Mouse (Mus musculus): ENCODE data around the gene Slc6a4.
"Not testable (repeated sequence)": the region's sequence is repeated elsewhere in the genome, so short reads cannot be mapped to it uniquely, and the experiment has no call there.

The Slc6a4 gene

GRCm38 (mm10) chr11:77009069-77010025 is 10.9 kb downstream of the Slc6a4 start:
- POLR2A ChIA-PET = interaction anchor here in 3 of 4 experiments (0.5 to 0.8 kb wide), 4 partner anchors 74 to 463 kb away, joined by 3 read pairs; no protein-coding TSS in a partner anchor
- CTCF ChIA-PET = interaction anchor here in 2 of 4 experiments (0.6 to 1.3 kb wide), 2 partner anchors 12 to 651 kb away, joined by 4 read pairs; no protein-coding TSS in a partner anchor

- ChIA-PET POLR2A (no interaction called here), CTCF (no interaction called here)
Measured at GRCm38 (mm10) chr11:77010762-77011475, 12.5 kb downstream of the Slc6a4 start.

GRCm38 (mm10) chr11:77018046-77018445 is 19.6 kb downstream of the Slc6a4 start:
- ChIA-PET CTCF (no interaction called here), POLR2A (interaction anchor here in 1 of 4 experiments (1.4 kb wide), 1 partner anchor 11 kb away, joined by 3 read pairs; no protein-coding TSS in a partner anchor)

DNA sequence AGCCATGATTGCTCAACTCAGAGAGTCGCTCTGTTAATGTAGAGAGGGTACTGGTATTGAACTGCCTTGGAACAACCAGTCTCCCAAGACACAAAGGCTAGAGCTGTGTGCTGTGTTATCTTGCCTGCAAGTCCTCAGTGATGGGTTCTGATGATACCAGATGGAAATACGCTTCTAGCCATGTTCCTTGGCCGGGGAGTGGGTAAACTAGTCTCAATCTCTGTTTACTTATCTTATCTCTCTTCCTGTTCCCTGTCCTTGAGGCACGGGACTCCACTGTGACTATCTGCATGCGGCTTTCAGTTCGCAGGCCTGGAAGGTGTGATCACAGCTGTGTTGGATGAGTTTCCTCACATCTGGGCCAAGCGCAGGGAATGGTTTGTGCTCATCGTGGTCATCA is 21.1 kb downstream of the Slc6a4 start:
- ChIA-PET CTCF (no interaction called here), POLR2A (no interaction called here)

DNA sequence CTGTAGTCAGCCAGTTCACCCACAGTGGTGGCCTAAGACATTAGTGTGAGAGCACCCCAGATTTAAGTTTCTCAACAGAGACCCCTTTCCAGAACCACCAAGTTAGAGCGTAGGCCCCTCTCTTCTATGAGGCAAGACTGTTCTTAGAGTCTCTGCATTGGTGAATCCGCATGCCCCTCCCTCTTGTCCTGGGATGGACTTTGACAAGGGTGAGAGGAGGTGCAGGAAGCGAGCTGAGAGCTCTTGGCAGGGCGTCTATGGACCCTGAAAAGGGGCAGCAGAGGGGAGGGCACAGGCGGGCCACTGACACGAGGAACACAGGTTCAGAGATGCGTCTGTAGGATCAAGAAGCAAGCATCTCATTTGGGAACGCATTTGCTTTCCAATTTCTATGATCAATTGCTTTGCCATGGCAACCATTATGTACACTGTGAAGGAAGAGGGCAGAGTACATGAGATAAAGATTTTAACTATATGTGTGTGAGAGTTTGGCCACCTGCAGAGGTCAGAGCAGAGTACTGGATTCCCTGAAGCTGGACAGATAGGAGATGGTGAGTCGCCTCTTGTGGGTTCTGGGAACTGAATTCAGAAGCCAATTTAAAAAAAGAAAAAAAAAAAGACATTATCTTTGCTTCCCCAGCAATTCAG is 23.5 kb downstream of the Slc6a4 start:
- ChIA-PET POLR2A (no interaction called here), CTCF (interaction anchor here in 1 of 4 experiments (0.7 kb wide), 1 partner anchor 65 kb away, joined by 3 read pairs; no protein-coding TSS in a partner anchor)

DNA sequence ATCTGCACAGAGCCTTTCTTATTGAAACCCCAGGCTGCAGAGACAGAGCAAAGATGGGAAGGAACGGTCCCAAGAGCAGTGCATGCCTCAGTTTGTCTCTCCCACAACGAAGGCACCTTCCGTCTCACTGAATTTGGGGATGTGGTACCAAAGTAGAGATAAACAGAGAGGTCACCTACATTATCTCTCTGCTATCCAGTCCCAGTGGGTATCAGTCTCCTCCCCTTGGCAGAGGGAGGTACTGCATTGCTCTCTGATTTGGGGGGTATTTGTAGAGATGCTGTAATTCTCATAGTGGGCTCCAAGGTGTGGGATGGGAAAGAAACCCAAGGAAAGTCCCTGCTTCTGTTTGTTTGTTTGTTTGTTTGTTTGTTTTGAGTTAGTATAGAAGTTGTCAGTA is 28.2 kb downstream of the Slc6a4 start:
- ChIA-PET POLR2A (no interaction called here), CTCF (no interaction called here)

DNA sequence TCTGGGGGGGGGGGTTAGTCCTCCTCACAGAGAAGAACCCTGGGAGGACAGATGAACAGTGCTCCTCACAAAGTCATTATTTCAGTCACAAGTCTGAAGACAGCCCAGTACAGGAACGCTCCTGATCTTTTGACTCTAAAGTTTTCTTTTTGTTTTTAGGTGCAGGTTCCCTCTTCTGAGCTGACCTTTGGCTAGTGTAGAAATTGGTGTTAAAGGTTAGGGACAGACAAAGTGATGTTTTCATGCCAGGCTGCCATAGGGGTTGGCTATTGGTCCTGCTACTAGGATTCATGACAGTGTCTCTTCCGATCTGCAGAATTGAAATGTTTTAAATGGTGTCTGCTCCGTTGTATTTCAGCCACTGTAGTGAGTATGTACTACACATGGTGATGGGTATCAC is 29.8 kb downstream of the Slc6a4 start:
- POLR2A ChIA-PET = interaction anchor here in 1 of 4 experiments (1.4 kb wide), 1 partner anchor 22 kb away, joined by 4 read pairs; no protein-coding TSS in a partner anchor
- CTCF ChIA-PET = no interaction called here

DNA sequence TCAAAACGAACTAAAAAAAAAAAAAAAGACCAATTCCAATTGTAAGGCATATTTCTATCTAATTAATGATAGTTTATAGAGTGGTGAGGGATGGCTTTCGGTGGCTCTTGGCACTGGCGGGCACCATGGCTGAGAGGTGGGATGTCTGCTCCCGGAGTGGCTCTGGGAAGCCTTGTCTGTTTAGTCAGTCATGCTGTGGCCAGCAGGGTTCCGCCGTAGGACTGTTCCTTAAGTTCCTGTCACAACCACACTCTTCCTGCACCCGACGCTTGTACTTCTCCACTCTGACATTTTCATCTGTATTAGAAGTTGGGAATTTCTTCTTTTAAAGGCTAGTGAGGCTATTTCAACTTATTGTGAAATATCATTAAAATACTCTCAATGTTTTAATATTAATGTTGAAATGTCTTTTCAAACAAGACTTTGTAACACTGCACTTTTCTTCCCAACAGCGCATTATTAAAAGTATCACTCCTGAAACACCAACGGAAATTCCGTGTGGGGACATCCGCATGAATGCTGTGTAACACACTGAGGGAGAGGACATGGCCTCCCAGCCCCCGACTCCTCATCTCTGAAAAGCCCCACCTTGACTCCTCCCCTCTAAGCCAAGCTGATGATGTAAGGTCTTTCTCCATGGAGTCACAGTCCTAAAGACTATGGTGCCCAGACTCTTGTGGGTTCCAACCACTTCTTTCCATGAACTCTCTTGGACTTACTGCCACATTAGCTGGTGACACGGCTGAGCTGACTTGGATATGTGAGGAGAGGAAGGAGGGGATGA is 32.9 kb downstream of the Slc6a4 start:
- ChIA-PET CTCF (no interaction called here), POLR2A (no interaction called here)

- ChIA-PET CTCF (no interaction called here), POLR2A (interaction anchor here in 1 of 4 experiments (1.2 to 1.7 kb wide), 2 partner anchors 9 to 13 kb away, joined by 3 to 7 read pairs; no protein-coding TSS in a partner anchor)
Measured at GRCm38 (mm10) chr11:77041891-77042290, 43.5 kb downstream of the Slc6a4 start.

DNA sequence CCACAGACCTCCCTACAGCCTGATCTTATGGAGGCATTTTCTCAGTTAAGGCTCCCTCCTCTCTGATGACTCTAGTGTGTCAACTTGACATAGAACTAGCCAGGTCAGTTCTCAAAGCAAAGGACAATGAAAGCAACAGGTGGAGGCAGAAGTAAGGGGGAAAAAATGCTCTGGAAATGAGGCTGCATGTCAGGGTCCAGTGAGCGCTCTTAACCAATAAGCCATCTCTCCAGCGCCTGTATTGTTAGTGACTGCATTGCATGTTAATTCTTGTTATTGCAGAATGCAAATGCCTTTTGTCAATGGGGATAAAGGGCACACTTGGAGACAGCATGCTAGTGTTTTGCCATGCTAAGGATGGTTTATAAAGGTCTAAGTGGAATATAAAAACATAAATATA is 44.4 kb downstream of the Slc6a4 start:
- ChIA-PET POLR2A (no interaction called here), CTCF (no interaction called here)

- CTCF ChIA-PET = no interaction called here
- POLR2A ChIA-PET = no interaction called here
Measured at GRCm38 (mm10) chr11:77061951-77062350, 63.5 kb downstream of the Slc6a4 start.

DNA sequence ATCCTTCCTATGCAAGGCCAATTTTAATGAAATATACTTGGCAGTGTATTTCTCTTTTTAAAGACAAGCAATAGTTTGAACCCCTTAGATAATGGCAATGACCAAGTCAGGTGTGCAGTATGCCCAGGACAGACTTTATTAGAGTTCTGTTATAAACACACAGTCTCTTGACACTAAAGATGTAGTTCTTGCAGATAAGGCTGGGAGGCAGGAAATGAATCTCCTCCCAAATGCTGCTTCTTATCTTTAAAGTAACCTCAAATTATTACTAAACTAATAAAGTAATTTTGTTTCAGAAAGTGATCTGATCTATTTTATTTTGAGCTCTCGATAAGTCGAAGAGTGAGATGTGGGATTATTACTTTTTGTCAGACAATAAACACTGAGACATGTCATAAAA is 65.0 kb downstream of the Slc6a4 start:
- ChIA-PET CTCF (no interaction called here), POLR2A (interaction anchor here in 1 of 4 experiments (0.6 to 1.1 kb wide), 3 partner anchors 9 to 366 kb away, joined by 3 to 4 read pairs (median 3); no protein-coding TSS in a partner anchor)

DNA sequence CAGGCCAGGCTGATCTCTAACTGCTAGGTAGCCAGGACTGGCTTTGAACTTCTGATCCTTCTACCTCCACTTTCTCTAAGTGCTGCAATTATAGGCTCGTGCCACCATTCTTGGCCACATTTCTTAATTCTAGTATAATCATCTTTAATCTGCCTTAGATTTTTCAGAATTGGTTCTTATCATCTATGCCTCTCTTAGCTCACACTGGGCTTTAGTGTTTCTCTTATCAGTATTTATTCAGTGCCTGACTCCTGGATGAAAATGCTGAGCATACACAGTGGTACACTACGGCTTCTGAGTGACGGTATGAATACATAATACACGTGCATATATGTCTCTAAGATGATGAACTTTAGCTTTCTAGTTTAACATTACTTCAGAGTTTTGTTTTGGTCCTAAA is 70.4 kb downstream of the Slc6a4 start:
- ChIA-PET POLR2A (interaction anchor here in 1 of 4 experiments (0.6 to 1.9 kb wide), 4 partner anchors 11 to 91 kb away, joined by 3 to 4 read pairs (median 3); no protein-coding TSS in a partner anchor), CTCF (no interaction called here)

- CTCF ChIA-PET = interaction anchor here (0.6 to 1.9 kb wide), 12 partner anchors 19 to 685 kb away, joined by 3 to 14 read pairs (median 3); partner anchors contain the start of gene Slc6a4 (in 1 of the 4)
- POLR2A ChIA-PET = interaction anchor here in 3 of 4 experiments (0.7 to 2.2 kb wide), 7 partner anchors 11 to 74 kb away, joined by 3 to 7 read pairs (median 3); partner anchors contain the start of gene Slc6a4 (in 1 of the 3)
Measured at GRCm38 (mm10) chr11:77070721-77071120, 72.3 kb downstream of the Slc6a4 start.

DNA sequence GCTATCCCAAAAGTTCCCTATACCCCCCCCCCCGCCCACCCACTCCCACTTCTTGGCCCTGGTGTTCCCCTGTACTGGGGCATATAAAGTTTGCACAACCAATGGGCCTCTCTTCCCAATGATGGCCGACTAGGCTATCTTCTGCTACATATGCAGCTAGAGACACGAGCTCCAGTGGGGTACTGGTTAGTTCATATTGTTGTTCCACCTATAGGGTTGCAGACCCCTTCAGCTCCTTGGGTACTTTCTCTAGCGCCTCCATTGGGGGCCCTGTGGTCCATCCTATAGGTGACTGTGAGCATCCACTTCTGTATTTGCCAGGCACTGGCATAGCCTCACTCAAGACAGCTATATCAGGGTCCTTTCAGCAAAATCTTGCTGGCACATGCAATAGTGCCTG is 78.9 kb downstream of the Slc6a4 start:
- CTCF ChIA-PET = not testable (repeated sequence)
- POLR2A ChIA-PET = interaction anchor here (0.5 to 1.3 kb wide), 11 partner anchors 9 to 583 kb away, joined by 3 to 5 read pairs (median 3); no protein-coding TSS in a partner anchor

DNA sequence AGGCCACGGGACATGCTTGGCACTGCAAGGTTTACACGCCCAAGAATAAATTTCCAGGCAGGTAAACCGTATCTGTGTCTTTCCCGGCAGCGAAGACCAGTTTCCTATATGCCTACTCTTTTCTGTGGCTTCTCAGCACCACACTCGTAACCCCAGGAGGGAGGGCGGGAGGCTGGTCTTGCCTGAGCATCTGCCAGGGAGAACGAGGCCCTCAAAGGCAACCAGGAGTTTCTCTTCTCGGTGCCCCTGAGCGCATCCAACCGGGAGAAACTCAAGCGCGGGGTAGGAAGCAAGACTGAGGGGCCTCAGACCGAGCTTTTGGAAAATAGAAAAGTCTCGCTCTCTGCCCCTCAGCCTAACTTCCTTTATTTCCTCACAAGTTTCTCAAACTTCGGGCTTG is 79.4 kb downstream of the Slc6a4 start:
- CTCF ChIA-PET = no interaction called here
- POLR2A ChIA-PET = interaction anchor here (0.5 to 1.3 kb wide), 9 partner anchors 9 to 583 kb away, joined by 3 to 5 read pairs (median 3); no protein-coding TSS in a partner anchor

DNA sequence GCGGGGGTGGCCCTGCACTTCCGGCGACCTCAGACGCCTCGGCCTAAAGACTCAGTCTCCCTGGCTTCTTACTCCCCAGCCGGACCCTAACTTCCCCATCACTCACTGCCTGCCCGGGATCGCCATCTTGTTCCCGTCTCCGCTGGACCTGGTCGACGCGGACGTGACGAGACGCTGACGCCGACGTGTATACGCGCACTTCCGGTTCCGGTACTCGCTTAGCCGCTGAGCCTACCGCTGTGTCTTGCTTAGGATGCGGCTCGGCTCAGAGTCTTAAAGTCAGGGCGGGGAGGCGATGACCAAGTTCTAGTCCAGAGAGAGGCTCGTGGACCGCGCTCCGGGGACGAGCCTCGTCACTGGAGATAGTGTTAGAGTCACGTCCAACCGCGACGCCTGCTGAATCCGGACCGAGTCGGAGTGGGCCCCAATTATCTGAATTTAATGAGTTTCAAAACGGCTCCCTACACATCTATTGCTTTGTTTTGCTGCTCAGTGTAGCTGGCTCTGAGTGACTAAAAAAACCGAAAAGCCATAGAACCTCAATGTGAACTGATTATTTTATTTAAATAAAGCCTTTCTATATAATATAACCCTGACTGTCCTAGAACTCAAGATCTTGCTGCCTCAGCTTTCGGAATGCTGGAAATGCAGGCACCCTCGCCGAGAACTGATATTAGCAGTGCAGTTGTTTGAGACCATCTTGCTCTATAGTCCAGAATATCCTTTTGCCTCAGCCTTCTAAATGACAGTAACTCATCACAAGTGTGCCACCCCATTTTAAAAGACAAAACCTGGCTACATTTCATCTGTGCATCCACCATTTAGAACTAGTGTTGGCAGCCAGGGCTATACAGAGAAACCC is 80.1 kb downstream of the Slc6a4 start, which contains the start of gene Nsrp1:
TSS of gene Nsrp1 (minus strand) at position 163 of the 862 bp plus-strand sequence.
- ChIA-PET POLR2A (interaction anchor here in 1 of 4 experiments (1.2 to 1.3 kb wide), 2 partner anchors 15 to 25 kb away, joined by 3 read pairs; no protein-coding TSS in a partner anchor), CTCF (no interaction called here)

Data from embryonic stem cell, embryonic (primary cell).